Mouse (Mus musculus): ENCODE data around the gene Olfr323.

Gene Olfr323

GRCm38 (mm10) chr11:58630401-58630800 lies at the start of gene Olfr323:
Olfr323 (minus strand) TSS chr11:58630501.
- DNase-seq: no peak

- no peak for DNase-seq
Measured at GRCm38 (mm10) chr11:58671825-58672224, 41.5 kb upstream of the Olfr323 start.

DNA sequence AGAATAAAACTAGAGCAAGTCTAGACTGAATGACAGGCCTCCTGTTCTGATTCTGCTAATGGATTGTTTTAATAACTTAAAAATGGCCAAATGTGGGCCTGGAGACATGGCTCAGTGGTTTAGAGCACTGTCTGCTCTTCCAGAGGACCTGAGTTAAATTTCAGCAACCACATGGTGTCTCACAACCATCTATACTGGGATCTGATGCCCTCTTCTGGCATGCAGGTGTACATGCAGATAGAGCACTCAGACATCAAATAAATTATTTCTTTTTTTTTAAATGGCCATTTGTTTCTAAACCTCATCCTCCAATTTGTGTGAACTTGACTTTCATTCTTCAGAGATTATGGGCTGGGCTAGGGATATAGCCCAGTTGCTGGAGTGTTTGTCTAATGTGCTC lies 39.0 kb upstream of the Olfr323 start:
- no peak for DNase-seq

GRCm38 (mm10) chr11:58658596-58658995 lies 28.3 kb upstream of the Olfr323 start, which contains the start of gene Olfr322:
Olfr322 (plus strand) TSS chr11:58658782.
- DNase-seq: no peak

- DNase-seq: no peak
Measured at GRCm38 (mm10) chr11:58655151-58655550, 24.9 kb upstream of the Olfr323 start.

DNA sequence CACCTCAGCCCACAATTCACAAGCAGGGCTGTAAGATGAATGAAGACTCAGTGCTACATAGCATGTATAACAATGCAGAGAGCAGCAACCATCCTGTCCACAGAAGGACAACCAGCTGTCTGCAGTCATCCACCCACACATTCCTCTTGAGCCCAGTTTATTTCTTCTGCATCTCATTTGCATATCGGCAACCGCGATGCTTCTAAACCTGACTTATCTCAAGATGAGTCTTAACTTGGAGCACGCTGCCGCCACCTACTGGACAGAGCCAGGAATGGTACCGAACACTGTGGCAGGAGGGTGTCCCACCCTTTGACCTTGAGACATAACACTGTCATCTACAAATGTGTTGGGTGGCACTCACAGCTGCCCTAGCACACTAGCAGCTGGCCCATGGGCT lies 13.0 kb upstream of the Olfr323 start:
- DNase-seq: peak; percentile 70 to 74

GRCm38 (mm10) chr11:58641638-58642358 lies 11.5 kb upstream of the Olfr323 start:
- DNase-seq: no peak

- DNase-seq: no peak
Measured at GRCm38 (mm10) chr11:58641057-58641456, 10.8 kb upstream of the Olfr323 start.

DNA sequence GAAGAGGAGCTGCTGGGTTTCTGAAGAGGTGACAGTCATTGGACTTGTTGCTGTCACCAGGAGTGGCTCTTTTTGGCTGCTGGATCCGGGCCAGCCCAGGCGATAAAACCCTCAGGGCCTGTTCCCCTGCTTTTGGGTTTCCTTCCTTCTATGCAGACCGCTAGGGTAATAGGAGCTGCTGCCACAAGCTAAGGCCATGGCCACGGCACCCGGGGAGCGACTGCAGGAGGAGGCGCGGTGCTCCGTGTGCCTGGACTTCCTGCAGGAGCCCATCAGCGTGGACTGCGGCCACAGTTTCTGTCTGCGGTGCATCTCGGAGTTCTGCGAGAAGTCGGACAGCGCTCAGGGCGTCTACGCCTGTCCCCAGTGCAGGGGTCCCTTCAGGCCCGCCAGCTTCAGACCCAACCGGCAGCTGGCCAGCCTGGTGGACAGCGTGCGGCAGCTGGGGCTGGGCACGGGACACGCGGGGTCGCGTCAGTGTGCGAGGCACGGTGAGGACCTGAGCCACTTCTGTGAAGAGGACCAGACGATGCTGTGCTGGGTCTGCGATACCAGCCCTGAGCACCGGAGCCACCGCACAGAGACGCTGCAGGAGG lies 10.1 kb upstream of the Olfr323 start, which contains the start of gene Trim58:
Gene Trim58, plus strand, starts transcription at position 194 of the 596 bp plus-strand sequence.
- no peak for DNase-seq

DNA sequence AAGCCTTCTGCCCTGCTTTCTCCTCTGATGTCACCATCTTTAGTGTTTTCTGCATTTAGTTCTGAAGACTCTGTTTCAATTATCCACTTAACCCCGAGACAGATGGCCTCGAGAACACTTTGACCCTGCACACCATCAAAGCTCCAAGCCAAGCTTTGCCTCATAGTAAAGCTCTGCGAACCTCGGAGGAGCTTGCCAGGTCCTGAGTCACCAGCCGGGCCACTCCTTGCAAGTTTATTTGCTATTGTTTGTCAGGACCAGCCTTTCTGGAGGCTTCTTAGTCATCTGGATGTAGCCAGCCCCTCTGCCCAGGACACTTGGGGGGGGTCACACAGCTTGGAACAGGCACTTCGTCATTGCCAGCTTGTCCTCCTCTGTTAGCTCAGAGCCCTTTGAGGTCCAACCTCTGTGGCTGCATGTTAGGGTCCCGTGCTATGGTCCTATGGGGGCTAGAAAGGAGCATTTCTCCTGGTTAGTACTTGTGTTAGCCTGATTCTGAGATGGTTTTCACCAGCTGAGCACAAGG lies 7.9 kb upstream of the Olfr323 start:
- DNase-seq: no peak

DNA sequence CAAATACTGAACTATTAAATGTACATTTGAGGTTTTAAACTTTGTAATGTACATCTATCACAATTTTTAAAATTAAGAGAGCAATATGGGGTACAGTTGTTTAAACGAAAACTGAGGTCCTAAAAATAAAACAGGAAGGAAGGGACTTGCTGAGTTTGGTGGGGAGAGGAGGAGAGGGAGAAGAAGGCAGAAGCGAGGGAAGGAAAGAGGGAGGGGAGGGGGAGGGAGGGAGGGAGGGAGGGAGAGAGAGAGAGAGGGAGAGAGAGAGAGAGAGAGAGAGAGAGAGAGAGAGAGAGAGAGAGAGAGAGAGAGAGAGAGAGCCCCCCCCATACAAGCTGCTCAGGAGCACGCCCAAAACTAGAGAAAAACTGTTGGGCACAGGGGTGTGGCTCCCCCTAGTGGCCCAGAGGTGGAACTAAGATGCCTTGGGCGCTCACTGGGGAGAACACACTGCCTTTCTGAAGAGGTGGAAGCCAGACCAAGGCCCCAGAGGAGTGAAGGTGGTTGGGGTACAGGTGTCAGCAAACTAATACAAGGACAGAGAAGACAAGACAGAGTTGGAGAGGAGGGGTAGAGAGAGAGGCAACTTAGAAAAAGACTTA lies 6.2 kb upstream of the Olfr323 start:
- peak; percentile 70 to 73 for DNase-seq

- no peak for DNase-seq
Measured at GRCm38 (mm10) chr11:58634878-58635277, 4.6 kb upstream of the Olfr323 start.

- no peak for DNase-seq
Measured at GRCm38 (mm10) chr11:58626146-58626545, 4.2 kb downstream of the Olfr323 start.

GRCm38 (mm10) chr11:58618793-58619192 lies 11.5 kb downstream of the Olfr323 start:
- DNase-seq: no peak

DNA sequence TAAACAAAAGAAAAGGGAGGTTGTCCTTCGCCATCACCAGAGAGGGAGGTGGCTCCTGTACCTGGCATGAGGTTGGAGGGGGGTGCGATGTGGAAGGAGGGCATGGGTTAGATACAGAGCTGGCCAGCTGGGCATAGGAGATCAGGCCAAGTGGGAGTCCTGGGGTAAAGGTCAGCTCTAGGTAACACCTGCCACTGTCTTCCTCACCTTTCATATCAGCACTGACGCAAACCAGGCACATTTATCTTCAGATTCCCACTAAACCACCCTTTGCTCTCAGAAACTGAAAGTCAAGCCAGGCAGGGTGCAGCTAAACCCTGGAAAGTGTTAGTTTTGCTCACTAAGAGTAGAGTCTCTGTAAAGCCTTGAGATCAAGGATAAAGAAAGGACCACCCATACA lies 11.9 kb downstream of the Olfr323 start:
- no peak for DNase-seq

GRCm38 (mm10) chr11:58615975-58616374 lies 14.3 kb downstream of the Olfr323 start, which contains the start of gene 2210407C18Rik:
2210407C18Rik (minus strand) TSS chr11:58616075.
- no peak for DNase-seq

DNA sequence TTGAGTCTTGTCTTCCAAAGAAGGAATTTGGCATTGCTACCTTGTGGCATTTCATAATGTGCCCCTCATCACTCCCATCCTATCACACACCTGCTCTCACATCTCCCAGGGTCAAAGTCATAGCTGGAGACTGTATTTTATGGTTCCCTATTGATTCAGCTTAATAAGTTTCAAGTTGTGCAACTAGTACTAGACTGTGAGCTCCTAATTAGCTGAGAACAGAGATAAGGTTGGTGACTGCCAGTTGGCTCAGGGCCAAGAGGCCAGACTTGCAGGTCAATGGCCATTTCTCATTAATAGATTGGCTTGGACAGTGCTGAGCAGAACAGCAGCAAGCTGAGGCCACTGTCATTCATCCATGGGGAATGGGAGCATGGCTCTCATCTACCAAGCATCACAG lies 15.8 kb downstream of the Olfr323 start:
- DNase-seq: no peak

GRCm38 (mm10) chr11:58613359-58613758 lies 16.9 kb downstream of the Olfr323 start:
- DNase-seq: no peak

DNA sequence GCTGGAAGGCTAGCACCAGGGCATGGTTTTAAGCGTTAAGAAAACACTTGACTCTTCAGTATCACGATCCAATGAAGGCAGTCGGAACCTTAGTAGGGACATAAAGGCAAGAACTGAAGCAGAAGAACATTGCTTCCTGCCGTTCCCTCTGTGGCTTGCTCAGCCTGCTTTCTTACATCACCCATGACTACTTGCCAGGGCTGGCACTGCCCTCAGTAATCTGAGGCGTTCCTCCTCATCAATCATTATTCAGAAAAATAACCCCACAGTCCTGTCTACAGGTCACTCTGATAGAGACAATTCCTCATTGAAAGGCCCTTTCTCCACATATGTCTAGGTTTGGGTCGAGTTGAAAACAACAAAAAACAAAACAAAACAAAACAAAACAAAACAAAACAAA lies 23.3 kb downstream of the Olfr323 start:
- no peak for DNase-seq

DNA sequence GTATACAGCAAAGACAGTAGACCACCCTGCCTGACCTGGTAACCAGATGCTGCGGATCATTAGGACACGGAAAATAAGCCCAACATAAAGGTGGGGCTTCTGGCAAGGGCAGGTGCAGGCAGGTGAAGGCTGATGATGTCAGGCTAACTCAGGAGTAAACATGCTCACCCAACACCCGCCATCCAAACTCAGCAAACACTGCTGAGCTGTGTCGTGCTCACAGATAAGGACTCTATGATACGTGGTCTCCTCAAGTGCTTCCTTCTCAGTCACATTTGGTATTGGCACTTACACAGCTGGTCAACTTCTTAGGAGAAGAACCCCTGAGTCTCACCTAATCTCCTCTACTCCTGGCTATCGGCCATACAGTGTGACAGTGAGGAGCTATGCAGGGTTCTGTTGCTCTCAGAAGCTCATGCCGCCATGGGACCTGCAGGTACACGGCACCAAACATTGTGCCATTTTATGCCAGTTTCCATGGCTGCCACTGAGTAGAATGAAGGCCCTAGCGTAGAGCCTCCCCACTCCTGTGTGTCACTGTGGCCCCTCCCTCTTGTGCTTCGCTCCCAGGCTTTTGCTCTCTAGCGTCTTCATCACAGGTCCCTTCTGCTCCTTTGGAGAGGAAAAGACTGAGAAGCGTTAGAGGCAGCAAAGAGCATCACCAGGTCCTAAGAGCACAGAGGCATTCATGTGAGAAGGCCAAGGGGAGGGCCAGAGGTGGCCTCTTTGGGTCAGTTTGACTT lies 24.0 kb downstream of the Olfr323 start:
- no peak for DNase-seq

DNA sequence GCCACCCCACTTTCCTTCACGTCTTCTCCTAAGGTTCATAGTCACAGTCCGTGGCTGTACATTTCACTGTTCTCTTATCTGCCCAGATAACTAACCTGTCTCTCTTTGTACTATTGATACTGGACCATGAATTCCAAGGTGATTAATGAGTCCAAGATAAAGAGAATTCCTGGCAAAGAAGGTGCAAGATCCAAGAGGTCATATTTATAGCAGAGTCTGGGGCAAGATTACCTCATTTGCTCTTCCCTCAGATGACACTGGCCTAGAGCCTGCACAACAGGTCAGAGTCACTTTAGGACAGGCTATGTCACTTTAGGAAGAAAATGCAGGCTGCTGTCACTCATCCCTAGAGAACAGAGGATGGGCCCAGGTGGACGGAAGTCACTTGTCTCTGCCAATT lies 25.1 kb downstream of the Olfr323 start:
- DNase-seq: no peak

DNA sequence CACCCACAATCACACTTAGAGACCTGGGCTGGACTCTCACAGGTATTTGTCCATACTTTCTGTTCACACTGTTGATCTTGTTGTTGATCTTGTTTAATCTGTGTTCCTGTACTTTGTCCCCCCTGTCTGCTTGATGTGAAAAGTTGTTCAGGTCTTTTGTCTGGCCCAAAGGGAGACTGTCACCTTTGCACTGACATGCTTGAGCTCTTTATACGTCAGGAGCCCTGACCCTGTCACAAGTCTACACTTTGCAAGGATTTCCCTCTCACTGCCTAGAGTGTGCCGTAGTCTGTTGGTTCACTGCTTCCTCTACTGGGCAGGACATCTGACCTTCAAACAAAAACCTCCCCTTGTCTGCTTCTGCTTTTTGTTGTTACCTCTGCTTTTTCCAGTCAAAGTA lies 25.6 kb downstream of the Olfr323 start:
- no peak for DNase-seq

Data from B cell, adult 2 months (primary cell).